Mouse (Mus musculus) stomach, postnatal 0 days (tissue): ENCODE data around the gene Cldn18.
A peak's percentile ranks its signal among the peaks of the same experiment; 100 is the strongest.

Experiments used
- CTCF ChIP-seq: IDR thresholded peaks from 2 replicates; pipeline ENCODE4 v1.5.1; 2016; ENCODE audit warnings: antibody characterized with exemption, low read depth, mild to moderate bottlenecking, moderate library complexity
- EP300 ChIP-seq: optimal IDR thresholded peaks from 2 replicates; pipeline ENCODE3; 2016; ENCODE audit warnings: antibody characterized with exemption

- TF ChIP-seq CTCF (peak; percentile 77), EP300 (no peak)
Observed at GRCm38 (mm10) chr9:99763530-99763929, 46.5 kb upstream of the Cldn18 start.
